Mouse (Mus musculus) hindbrain, embryonic 11.5 days (tissue): Measurements from ENCODE around the gene Gmppa. TPM values are rescaled to one million over a fixed set of nuclear protein-coding genes. Genes with fewer than 3 reads are reported as not detected.
A peak's percentile ranks its signal among the peaks of the same experiment; 100 is the strongest.

Source experiments
- ATAC-seq: fragments of 200-750 bp; cut with Nextera tagmentation; 2 replicates; pipeline ENCODE4 v1.8.0; 2017; ENCODE audit warnings: mild to moderate bottlenecking, moderate TSS enrichment, moderate library complexity; ENCODE audit not compliant: low FRiP score
- DNase-seq: peaks from one replicate; pipeline ENCODE4 v3.0.0-alpha.2; 2015; ENCODE audit warnings: low spot score
- H3K27ac ChIP-seq: fragments of 300-500 bp; sonication (generic); 2 replicates; pipeline ENCODE4 v1.5.1; 2014; ENCODE audit warnings: mild to moderate bottlenecking, low read depth, low read length
- H3K27me3 ChIP-seq: fragments of 300-500 bp; sonication (generic); 2 replicates; pipeline ENCODE4 v1.6.1; 2014; ENCODE audit warnings: mild to moderate bottlenecking, low read length, moderate library complexity, mixed read lengths; ENCODE audit not compliant: control insufficient read depth, insufficient read depth
- H3K36me3 ChIP-seq: fragments of 300-500 bp; sonication (generic); 2 replicates; pipeline ENCODE4 v1.6.1; 2014; ENCODE audit warnings: mild to moderate bottlenecking, low read length, moderate library complexity, mixed read lengths; ENCODE audit not compliant: control insufficient read depth, insufficient read depth
- H3K4me1 ChIP-seq: fragments of 300-500 bp; sonication (generic); replicated peaks from 2 replicates; pipeline ENCODE4 v1.6.1; 2014; ENCODE audit warnings: low read length, mixed read lengths; ENCODE audit not compliant: control insufficient read depth, insufficient read depth
- H3K4me2 ChIP-seq: fragments of 300-500 bp; sonication (generic); replicated peaks from 2 replicates; pipeline ENCODE4 v1.6.1; 2014; ENCODE audit warnings: mild to moderate bottlenecking, low read depth, low read length
- H3K4me3 ChIP-seq: fragments of 300-500 bp; sonication (generic); 2 replicates; pipeline ENCODE4 v1.5.1; 2014; ENCODE audit warnings: low read depth, low read length
- H3K9ac ChIP-seq: fragments of 300-500 bp; sonication (generic); 2 replicates; pipeline ENCODE4 v1.6.1; 2014; ENCODE audit warnings: low read depth, low read length
- H3K9me3 ChIP-seq: fragments of 300-500 bp; sonication (generic); 2 replicates; pipeline ENCODE4 v1.6.1; 2016; ENCODE audit warnings: low read length; ENCODE audit not compliant: control insufficient read depth
- WGBS: fragments of 180-500 bp; shearing (Covaris S2); extraction: QIAGEN DNeasy Blood & Tissue Kit; methylation state at CpG from one replicate; pipeline ENCODE4 v1.1.7; 2014; 5-methylcytosine and 5-hydroxymethylcytosine counted together
- polyA plus RNA-seq: library from polyadenylated mRNA; unstranded; fragments of >200 nt; fragmentation: Nextera tagmentation; extraction: Ambion mirVana; gene quantifications from 2 replicates; pipeline ENCODE4 v1.2.1, GENCODE M21; 2014

Gene Gmppa
- polyA plus RNA-seq, 1 experiment from 2014 or later = 56.3 TPM

DNA sequence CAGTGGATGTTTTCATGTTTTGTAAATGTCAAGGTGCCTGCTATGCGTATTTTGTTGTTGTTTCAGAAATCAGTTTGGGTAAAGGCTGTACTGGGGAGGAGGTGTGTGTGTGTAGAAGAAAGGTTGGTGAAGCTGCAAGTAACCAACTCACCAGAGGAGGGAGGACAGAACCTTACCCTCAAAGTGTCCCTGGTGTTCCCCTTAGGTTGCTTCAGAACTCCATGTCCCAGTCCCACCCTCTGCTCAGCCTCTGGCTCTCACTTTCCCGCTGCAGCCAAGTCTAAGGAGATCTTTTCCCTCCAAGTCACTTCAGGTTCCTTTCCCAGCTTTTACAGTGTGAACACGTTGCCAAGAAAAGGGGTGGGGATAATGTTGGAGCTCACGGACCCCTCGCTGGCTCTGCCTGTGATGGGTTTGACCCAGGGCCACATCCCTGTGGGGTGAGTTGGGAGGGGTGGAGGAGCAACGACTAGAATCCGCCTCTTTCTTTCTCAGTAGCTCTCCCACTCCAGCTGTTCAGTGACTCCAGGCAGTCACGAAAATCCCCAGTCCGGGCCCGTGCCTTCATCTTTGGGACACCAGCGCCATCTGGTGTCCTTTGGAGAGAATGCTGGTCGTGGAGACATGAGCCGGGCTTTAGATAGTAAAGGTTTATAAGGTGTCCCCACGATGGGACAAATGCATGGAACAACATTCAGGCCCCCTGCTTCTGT lies 31.6 kb downstream of the Gmppa start:
- Histone ChIP-seq H3K4me3 (no peak overlapping the region), H3K9me3 (no peaks in the 10 kb centered on the region), H3K27me3 (no peaks in the 10 kb centered on the region), H3K9ac (peak overlapping the region; percentile 42; the same call in 1 of the 2 replicates), H3K4me1 (peaks cover 3% of the 10 kb centered on the region), H3K4me2 (no peak overlapping the region), H3K36me3 (no peaks in the 10 kb centered on the region), H3K27ac (no peak overlapping the region)
- WGBS = 7% methylated on average over 14 of the region's 14 CpGs
- DNase-seq (peak; percentile 93), ATAC-seq (peak; percentile 80)

DNA sequence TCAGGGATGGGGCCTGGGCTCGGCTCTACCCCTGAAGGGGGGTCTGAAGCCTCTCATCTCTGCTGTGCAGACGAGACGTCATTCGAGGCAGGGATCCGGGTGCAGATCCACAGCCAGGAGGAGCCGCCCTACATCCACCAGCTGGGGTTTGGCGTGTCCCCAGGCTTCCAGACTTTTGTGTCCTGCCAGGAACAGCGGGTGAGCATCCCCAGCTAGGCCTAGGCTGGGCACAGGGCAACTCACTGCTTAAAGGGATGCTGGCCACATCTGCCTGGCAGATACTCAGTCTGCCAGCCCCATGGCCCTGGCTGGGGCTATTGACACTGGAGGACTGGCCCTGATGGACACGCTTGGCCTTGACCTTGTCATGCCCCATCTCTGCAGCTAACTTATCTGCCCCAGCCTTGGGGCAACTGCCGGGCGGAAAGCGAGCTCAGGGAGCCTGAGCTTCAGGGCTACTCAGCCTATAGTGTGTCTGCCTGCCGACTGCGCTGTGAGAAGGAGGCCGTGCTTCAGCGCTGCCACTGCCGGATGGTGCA lies 33.6 kb downstream of the Gmppa start:
- WGBS = 79% methylated on average over 17 of the region's 17 CpGs
- DNase-seq = no peak
- no peaks in the 10 kb centered on the region for H3K27me3 ChIP-seq
- no peak overlapping the region for H3K9ac ChIP-seq
- H3K36me3 ChIP-seq = 0 out of 2 replicates have a peak, but pooled peaks cover 4% of the 10 kb centered on the region
- no peak overlapping the region for H3K27ac ChIP-seq
- H3K4me3 ChIP-seq = no peak overlapping the region
- no peaks in the 10 kb centered on the region for H3K9me3 ChIP-seq
- peaks cover 3% of the 10 kb centered on the region for H3K4me1 ChIP-seq
- H3K4me2 ChIP-seq = no peak overlapping the region
- no peak for ATAC-seq

DNA sequence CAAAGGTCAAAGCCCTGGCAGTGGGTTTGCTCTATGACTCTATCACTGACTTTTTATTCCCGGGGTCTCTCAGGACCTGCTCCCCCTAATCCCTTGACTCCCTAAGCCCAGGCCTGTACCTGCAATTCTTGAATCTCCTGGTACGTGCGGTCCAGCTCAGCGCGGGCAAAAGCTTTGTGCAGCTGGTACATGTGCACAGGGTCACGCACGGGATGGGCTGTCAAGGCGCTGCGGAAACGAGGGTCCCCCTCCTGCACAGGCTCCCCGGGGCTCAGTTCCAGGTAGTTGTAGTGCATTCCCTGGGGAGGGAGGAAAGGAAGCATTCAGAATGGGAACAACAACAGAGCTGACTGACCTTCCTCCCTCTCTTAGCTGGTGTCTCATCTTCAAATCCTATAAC lies 40.7 kb downstream of the Gmppa start:
- Histone ChIP-seq H3K9ac (no peak overlapping the region), H3K4me1 (0 out of 2 replicates have a peak, but pooled peaks cover 3% of the 10 kb centered on the region), H3K27ac (no peak overlapping the region), H3K9me3 (no peaks in the 10 kb centered on the region), H3K27me3 (0 out of 2 replicates have a peak, but pooled peaks cover 5% of the 10 kb centered on the region), H3K4me2 (no peak overlapping the region), H3K36me3 (peaks cover 12% of the 10 kb centered on the region; the same call in 1 of the 2 replicates), H3K4me3 (no peak overlapping the region)
- 97% methylated on average over 11 of the region's 11 CpGs for WGBS
- no peak for ATAC-seq
- DNase-seq = no peak

DNA sequence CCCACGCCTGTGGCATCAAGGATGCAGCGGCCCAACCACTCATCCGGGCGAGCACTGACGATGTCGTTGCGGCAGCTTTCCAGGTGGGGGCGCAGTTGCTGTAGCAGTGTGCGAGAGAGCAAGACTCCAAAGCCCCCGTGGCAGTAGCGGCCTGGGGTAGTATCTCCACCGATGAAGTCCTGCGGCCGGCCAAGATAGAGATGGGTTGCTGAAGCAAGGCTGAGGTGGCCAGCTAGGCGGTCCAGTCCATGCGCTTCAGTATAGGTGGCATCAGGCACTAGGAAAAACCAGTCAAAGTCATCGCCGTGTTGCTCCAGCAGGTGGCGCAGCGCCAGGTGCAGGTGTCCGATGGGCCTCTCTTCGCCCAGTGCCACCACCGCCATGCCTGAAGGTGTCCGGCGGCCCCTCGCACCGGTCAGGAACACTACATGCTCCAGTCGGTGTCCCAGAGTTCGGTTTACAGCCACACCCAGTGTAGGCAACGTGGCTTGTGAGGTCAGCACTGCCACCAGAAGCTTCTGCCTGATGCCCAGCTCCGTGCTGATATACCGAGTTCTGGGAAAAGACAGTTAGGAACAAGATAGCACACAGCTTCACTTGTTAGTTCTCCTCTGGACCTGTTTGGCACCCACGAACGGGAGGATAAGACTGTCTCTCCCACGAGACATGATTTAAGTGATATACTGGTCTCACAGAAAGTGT lies 41.7 kb downstream of the Gmppa start:
- H3K4me2 ChIP-seq = peak overlapping the region; percentile 27
- DNase-seq (peak; percentile 86), ATAC-seq (no peak)
- H3K27me3 ChIP-seq = peaks cover 6% of the 10 kb centered on the region
- peak overlapping the region; percentile 10 for H3K4me3 ChIP-seq
- peaks cover 12% of the 10 kb centered on the region; the same call in 1 of the 2 replicates for H3K36me3 ChIP-seq
- H3K4me1 ChIP-seq = 0 out of 2 replicates have a peak, but pooled peaks cover 3% of the 10 kb centered on the region
- no peak overlapping the region for H3K9ac ChIP-seq
- H3K27ac ChIP-seq = no peak overlapping the region
- no peaks in the 10 kb centered on the region for H3K9me3 ChIP-seq
- WGBS = 12% methylated on average over 35 of the region's 35 CpGs

DNA sequence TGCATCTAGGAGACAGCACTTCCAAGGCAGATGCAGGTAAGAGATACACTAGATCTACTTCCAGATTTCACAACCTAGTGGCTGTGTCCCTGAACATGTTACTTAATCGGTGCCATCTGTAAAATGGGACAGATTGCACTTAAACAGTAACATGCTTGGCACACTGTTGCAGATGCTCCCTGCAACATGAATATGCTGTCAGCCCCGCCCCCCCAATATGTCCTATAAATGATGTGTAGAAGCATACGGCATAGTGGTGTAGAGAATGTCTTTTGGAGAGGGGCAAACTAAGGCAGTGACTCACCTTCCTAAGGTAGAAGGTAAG lies 42.2 kb downstream of the Gmppa start:
- H3K9ac ChIP-seq = no peak overlapping the region
- DNase-seq (no peak), ATAC-seq (no peak)

DNA sequence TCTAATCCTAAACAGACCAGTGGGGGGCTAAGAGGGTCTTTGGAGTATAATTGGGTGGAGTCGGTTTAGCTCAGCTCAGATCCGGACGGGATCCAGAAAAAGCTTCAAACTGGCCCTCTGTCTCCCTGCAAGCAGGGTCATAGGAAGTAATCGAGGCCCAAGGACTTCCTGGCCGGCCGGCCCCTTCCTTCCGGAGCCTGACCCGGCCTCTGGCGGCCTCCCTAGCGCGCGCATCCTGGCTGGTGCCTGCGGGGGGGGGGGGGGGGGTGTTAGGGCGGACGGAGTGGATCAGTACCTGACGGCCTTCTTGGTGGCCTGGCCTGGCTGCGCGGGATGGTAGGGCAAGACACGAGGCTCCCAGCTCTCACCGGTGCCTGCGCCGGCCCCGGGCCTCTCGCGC lies 42.8 kb downstream of the Gmppa start:
- H3K4me3 ChIP-seq = peak overlapping the region; percentile 88
- DNase-seq = peak; percentile 41
- H3K36me3 ChIP-seq = peaks cover 11% of the 10 kb centered on the region; the same call in 1 of the 2 replicates
- ATAC-seq = no peak
- H3K4me1 ChIP-seq = 0 out of 2 replicates have a peak, but pooled peaks cover 3% of the 10 kb centered on the region
- H3K27ac ChIP-seq = peak overlapping the region; percentile 76
- no peaks in the 10 kb centered on the region for H3K9me3 ChIP-seq
- H3K4me2 ChIP-seq = peak overlapping the region; percentile 92
- H3K9ac ChIP-seq = peak overlapping the region; percentile 84
- WGBS = under 1% methylated on average over 18 of the region's 25 CpGs
- H3K27me3 ChIP-seq = peaks cover 15% of the 10 kb centered on the region

More for the DNA sequence above, 42.2 kb downstream of the Gmppa start:
- Histone ChIP-seq H3K9me3 (no peaks in the 10 kb centered on the region), H3K4me1 (0 out of 2 replicates have a peak, but pooled peaks cover 3% of the 10 kb centered on the region), H3K27me3 (peaks cover 11% of the 10 kb centered on the region), H3K27ac (no peak overlapping the region), H3K4me3 (peak overlapping the region; percentile 88), H3K36me3 (peaks cover 15% of the 10 kb centered on the region; the same call in 1 of the 2 replicates), H3K4me2 (peak overlapping the region; percentile 92)
- WGBS = 58% methylated on average over 3 of the region's 3 CpGs

DNA sequence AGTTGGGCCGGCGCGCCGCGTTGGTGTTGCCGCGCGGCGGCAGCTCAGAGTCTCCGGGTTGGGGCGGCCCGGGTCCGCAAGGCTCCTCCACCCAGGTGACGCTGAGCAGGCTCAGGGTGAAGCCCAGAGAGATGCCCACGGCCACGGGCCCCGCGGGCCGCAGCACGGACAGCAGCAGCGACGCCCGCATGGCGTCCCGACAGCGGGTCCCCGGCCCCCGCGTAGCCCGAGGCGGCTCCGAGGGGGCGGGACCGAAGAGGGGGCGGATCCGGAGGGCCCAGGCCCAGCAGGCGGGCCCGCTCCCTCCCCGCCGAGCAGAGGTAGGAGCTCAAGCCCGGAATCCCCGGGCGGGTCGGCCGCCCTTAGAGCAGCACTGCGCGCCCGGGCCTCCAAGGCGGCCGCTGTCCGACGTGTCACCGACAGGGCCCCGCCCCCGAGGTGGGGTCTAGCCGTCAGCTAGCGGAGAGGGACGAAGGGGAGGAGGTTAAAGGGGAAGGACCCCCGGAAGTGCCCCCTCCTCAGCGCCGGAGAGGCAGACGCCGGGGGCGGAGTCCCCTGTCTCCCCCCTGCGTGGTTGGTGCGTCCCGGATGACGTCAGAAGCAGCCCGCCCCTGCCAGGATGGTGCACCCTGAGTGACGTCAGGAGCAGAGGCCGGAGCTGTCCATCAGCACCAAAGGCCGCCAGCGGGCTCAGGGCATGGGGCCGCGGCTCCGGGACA lies 43.3 kb downstream of the Gmppa start, which contains the start of the genes Chpf and Tmem198:
Gene Chpf, minus strand, starts transcription at position 392 of the 719 bp plus-strand sequence.
Gene Tmem198, plus strand, starts transcription at position 617 of the 719 bp plus-strand sequence.
- 0 out of 2 replicates have a peak, but pooled peaks cover 3% of the 10 kb centered on the region for H3K4me1 ChIP-seq
- WGBS = under 1% methylated on average over 72 of the region's 76 CpGs
- H3K4me2 ChIP-seq = peak within 1 kb of the TSS; percentile 92
- peaks cover 11% of the 10 kb centered on the region; the same call in 1 of the 2 replicates for H3K36me3 ChIP-seq
- H3K9ac ChIP-seq = peak within 1 kb of the TSS; percentile 84
- H3K27ac ChIP-seq = peak within 1 kb of the TSS; percentile 76
- H3K4me3 ChIP-seq = peak within 1 kb of the TSS; percentile 88
- no peaks in the 10 kb centered on the region for H3K9me3 ChIP-seq
- peaks cover 16% of the 10 kb centered on the region for H3K27me3 ChIP-seq
- DNase-seq (peak; percentile 98), ATAC-seq (peak; percentile 92)

DNA sequence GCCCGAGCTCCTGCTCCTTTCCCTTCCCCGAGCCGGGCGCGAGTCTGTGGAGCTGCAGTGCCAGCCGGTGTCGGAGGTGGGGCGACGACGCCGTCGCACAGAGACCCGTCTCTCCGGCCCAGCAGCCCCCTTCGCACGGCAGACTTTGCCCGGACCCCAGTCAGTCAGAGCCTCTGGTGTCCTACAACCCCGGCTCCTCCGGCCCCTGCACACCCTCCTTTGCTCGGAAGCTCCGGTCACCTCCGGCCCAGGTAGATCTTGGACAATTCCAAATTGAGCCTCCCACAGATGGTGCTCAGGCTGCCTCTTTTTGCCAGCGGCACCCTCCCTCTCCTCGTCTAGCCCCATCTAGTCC lies 43.9 kb downstream of the Gmppa start:
- Histone ChIP-seq H3K36me3 (peaks cover 11% of the 10 kb centered on the region; the same call in 1 of the 2 replicates), H3K9me3 (no peaks in the 10 kb centered on the region), H3K4me3 (peak overlapping the region; percentile 88), H3K4me2 (peak overlapping the region; percentile 92), H3K9ac (peak overlapping the region; percentile 84), H3K27ac (0 out of 2 replicates have a peak overlapping the region, but pooled peaks have one; percentile 65), H3K27me3 (peaks cover 18% of the 10 kb centered on the region), H3K4me1 (0 out of 2 replicates have a peak, but pooled peaks cover 3% of the 10 kb centered on the region)
- DNase-seq (no peak), ATAC-seq (peak; percentile 68)
- WGBS = 2% methylated on average over 23 of the region's 24 CpGs
